Mouse (Mus musculus) heart, embryonic 15.5 days (tissue): ENCODE data around the gene Syn2. TPM values are rescaled to one million over a fixed set of nuclear protein-coding genes. Genes with fewer than 3 reads are reported as not detected.
"Not testable (repeated sequence)": the region's sequence is repeated elsewhere in the genome, so short reads cannot be mapped to it uniquely, and the experiment has no call there.

ENCODE experiments used
- ATAC-seq: fragments of 200-750 bp; cut with Nextera tagmentation; replicated peaks from 2 replicates; pipeline ENCODE4 v1.8.0; 2017; ENCODE audit warnings: low read depth, moderate TSS enrichment; ENCODE audit not compliant: insufficient number of reproducible peaks, insufficient read depth, low FRiP score
- H3K27ac ChIP-seq: fragments of 300-500 bp; sonication (generic); 2 replicates; pipeline ENCODE4 v1.5.1; 2015; ENCODE audit warnings: mild to moderate bottlenecking, inconsistent platforms
- H3K27me3 ChIP-seq: fragments of 300-500 bp; sonication (generic); 2 replicates; pipeline ENCODE4 v1.6.1; 2015; ENCODE audit warnings: inconsistent platforms
- H3K36me3 ChIP-seq: fragments of 300-500 bp; sonication (generic); 2 replicates; pipeline ENCODE4 v1.6.1; 2015; ENCODE audit warnings: mild to moderate bottlenecking, inconsistent platforms
- H3K4me1 ChIP-seq: fragments of 300-500 bp; sonication (generic); replicated peaks from 2 replicates; pipeline ENCODE4 v1.6.1; 2015; ENCODE audit warnings: inconsistent platforms
- H3K4me2 ChIP-seq: fragments of 300-500 bp; sonication (generic); 2 replicates; pipeline ENCODE4 v1.6.1; 2015; ENCODE audit warnings: inconsistent platforms, mild to moderate bottlenecking, moderate library complexity
- H3K4me3 ChIP-seq: fragments of 300-500 bp; sonication (generic); 2 replicates; pipeline ENCODE4 v1.5.1; 2015; ENCODE audit warnings: mild to moderate bottlenecking, inconsistent platforms
- H3K9ac ChIP-seq: fragments of 300-500 bp; sonication (generic); 2 replicates; pipeline ENCODE4 v1.6.1; 2015; ENCODE audit warnings: mild to moderate bottlenecking, inconsistent platforms
- H3K9me3 ChIP-seq: fragments of 300-500 bp; sonication (generic); replicated peaks from 2 replicates; pipeline ENCODE4 v1.6.1; 2016; ENCODE audit warnings: inconsistent platforms
- WGBS: fragments of 180-500 bp; shearing (Covaris S2); methylation state at CpG from one replicate; pipeline ENCODE4 v1.1.7; 2015; ENCODE audit warnings: mixed read lengths; 5-methylcytosine and 5-hydroxymethylcytosine counted together
- polyA plus RNA-seq: library from polyadenylated mRNA; unstranded; fragments of >200 nt; fragmentation: Nextera tagmentation; extraction: Ambion mirVana; gene quantifications from 2 replicates; pipeline ENCODE4 v1.2.1, GENCODE M21; 2015

The Syn2 gene
- polyA plus RNA-seq, 1 experiment from 2014 or later = 1.4 TPM

GRCm38 (mm10) chr6:115230557-115230956 lies 95.9 kb downstream of the Syn2 start:
- Histone ChIP-seq H3K36me3 (no peaks in the 10 kb centered on the region), H3K4me1 (no peaks in the 10 kb centered on the region), H3K9ac (no peak overlapping the region), H3K4me3 (no peak overlapping the region), H3K4me2 (no peak overlapping the region), H3K27ac (no peak overlapping the region), H3K9me3 (no peaks in the 10 kb centered on the region), H3K27me3 (peaks cover 45% of the 10 kb centered on the region)
- no peak for ATAC-seq
- WGBS = 68% methylated on average over 3 of the region's 3 CpGs

- no peaks in the 10 kb centered on the region for H3K9me3 ChIP-seq
- no peaks in the 10 kb centered on the region for H3K4me1 ChIP-seq
- H3K4me2 ChIP-seq = no peak overlapping the region
- 60% methylated on average over 4 of the region's 4 CpGs for WGBS
- no peak overlapping the region for H3K4me3 ChIP-seq
- H3K27me3 ChIP-seq = peaks cover 54% of the 10 kb centered on the region
- ATAC-seq = no peak
- H3K9ac ChIP-seq = no peak overlapping the region
- H3K27ac ChIP-seq = peak overlapping the region; percentile 39; the same call in 1 of the 2 replicates
- no peaks in the 10 kb centered on the region for H3K36me3 ChIP-seq
Measured at GRCm38 (mm10) chr6:115231836-115232235, 97.1 kb downstream of the Syn2 start.

- Histone ChIP-seq H3K36me3 (no peaks in the 10 kb centered on the region), H3K27ac (peak overlapping the region; percentile 39; the same call in 1 of the 2 replicates), H3K4me1 (no peaks in the 10 kb centered on the region), H3K9ac (no peak overlapping the region), H3K4me2 (no peak overlapping the region), H3K27me3 (peaks cover 61% of the 10 kb centered on the region), H3K9me3 (no peaks in the 10 kb centered on the region), H3K4me3 (no peak overlapping the region)
- WGBS = 58% methylated on average over 1 of the region's 1 CpGs
- ATAC-seq = no peak
Measured at GRCm38 (mm10) chr6:115232562-115232961, 97.9 kb downstream of the Syn2 start.

GRCm38 (mm10) chr6:115238031-115239027 lies 103.6 kb downstream of the Syn2 start:
- ATAC-seq = no peak
- Histone ChIP-seq H3K27ac (no peak overlapping the region), H3K4me3 (no peak overlapping the region), H3K4me2 (no peak overlapping the region), H3K4me1 (peaks cover 16% of the 10 kb centered on the region), H3K36me3 (no peaks in the 10 kb centered on the region), H3K9me3 (no peaks in the 10 kb centered on the region), H3K9ac (no peak overlapping the region), H3K27me3 (peaks cover 77% of the 10 kb centered on the region)
- WGBS = 82% methylated on average over 9 of the region's 9 CpGs

- ATAC-seq = no peak
- Histone ChIP-seq H3K9me3 (no peaks in the 10 kb centered on the region), H3K27me3 (peaks cover 77% of the 10 kb centered on the region), H3K9ac (no peak overlapping the region), H3K36me3 (no peaks in the 10 kb centered on the region), H3K4me3 (no peak overlapping the region), H3K4me2 (no peak overlapping the region), H3K27ac (no peak overlapping the region), H3K4me1 (peaks cover 16% of the 10 kb centered on the region)
- 82% methylated on average over 7 of the region's 7 CpGs for WGBS
Measured at GRCm38 (mm10) chr6:115239335-115239734, 104.6 kb downstream of the Syn2 start.

GRCm38 (mm10) chr6:115240431-115240830 lies 105.7 kb downstream of the Syn2 start:
- H3K4me2 ChIP-seq = peak overlapping the region; percentile 14
- H3K9ac ChIP-seq, H3K9me3 ChIP-seq, H3K4me3 ChIP-seq, H3K36me3 ChIP-seq: not testable (repeated sequence)
- peaks cover 77% of the 10 kb centered on the region for H3K27me3 ChIP-seq
- peak overlapping the region; percentile 49 for H3K27ac ChIP-seq
- H3K4me1 ChIP-seq = peaks cover 16% of the 10 kb centered on the region
- WGBS = 8% methylated on average over 2 of the region's 2 CpGs
- ATAC-seq = peak; percentile 70

- H3K27ac ChIP-seq = peak overlapping the region; percentile 18; the same call in 1 of the 2 replicates
- no peaks in the 10 kb centered on the region for H3K9me3 ChIP-seq
- H3K36me3 ChIP-seq = no peaks in the 10 kb centered on the region
- no peak overlapping the region for H3K4me3 ChIP-seq
- peaks cover 16% of the 10 kb centered on the region for H3K4me1 ChIP-seq
- ATAC-seq = peak; percentile 38; the same call in 1 of the 2 replicates
- H3K4me2 ChIP-seq = peak overlapping the region; percentile 6; the same call in 1 of the 2 replicates
- H3K9ac ChIP-seq = no peak overlapping the region
- WGBS = 25% methylated on average over 3 of the region's 3 CpGs
- H3K27me3 ChIP-seq = peaks cover 77% of the 10 kb centered on the region
Measured at GRCm38 (mm10) chr6:115241131-115241699, 106.5 kb downstream of the Syn2 start.

GRCm38 (mm10) chr6:115241939-115242338 lies 107.2 kb downstream of the Syn2 start:
- Histone ChIP-seq H3K36me3 (no peaks in the 10 kb centered on the region), H3K4me2 (no peak overlapping the region), H3K9ac (no peak overlapping the region), H3K4me3 (no peak overlapping the region), H3K27me3 (peaks cover 78% of the 10 kb centered on the region), H3K9me3 (no peaks in the 10 kb centered on the region), H3K4me1 (peaks cover 16% of the 10 kb centered on the region), H3K27ac (no peak overlapping the region)
- ATAC-seq = no peak
- WGBS = 66% methylated on average over 3 of the region's 3 CpGs

GRCm38 (mm10) chr6:115244222-115244621 lies 109.5 kb downstream of the Syn2 start:
- peaks cover 16% of the 10 kb centered on the region for H3K4me1 ChIP-seq
- no peaks in the 10 kb centered on the region for H3K9me3 ChIP-seq
- H3K9ac ChIP-seq = no peak overlapping the region
- no peak overlapping the region for H3K4me2 ChIP-seq
- no peak overlapping the region for H3K27ac ChIP-seq
- no peaks in the 10 kb centered on the region for H3K36me3 ChIP-seq
- H3K27me3 ChIP-seq = peaks cover 78% of the 10 kb centered on the region
- no peak for ATAC-seq
- WGBS = 69% methylated on average over 2 of the region's 2 CpGs
- no peak overlapping the region for H3K4me3 ChIP-seq

- Histone ChIP-seq H3K9ac (no peak overlapping the region), H3K27me3 (peaks cover 87% of the 10 kb centered on the region), H3K4me2 (no peak overlapping the region), H3K27ac (no peak overlapping the region), H3K4me3 (no peak overlapping the region), H3K36me3 (no peaks in the 10 kb centered on the region), H3K9me3 (no peaks in the 10 kb centered on the region), H3K4me1 (peaks cover 11% of the 10 kb centered on the region; the same call in 1 of the 2 replicates)
- no peak for ATAC-seq
- 65% methylated on average over 3 of the region's 3 CpGs for WGBS
Measured at GRCm38 (mm10) chr6:115245500-115246058, 110.9 kb downstream of the Syn2 start.

GRCm38 (mm10) chr6:115251531-115251985 lies 116.9 kb downstream of the Syn2 start:
- ATAC-seq = 0 out of 2 replicates have a peak, but pooled peaks have one; percentile 39
- Histone ChIP-seq H3K36me3 (no peaks in the 10 kb centered on the region), H3K4me1 (peaks cover 6% of the 10 kb centered on the region), H3K27ac (no peak overlapping the region), H3K9ac (no peak overlapping the region), H3K4me3 (peak overlapping the region; percentile 27), H3K27me3 (peaks cover 79% of the 10 kb centered on the region), H3K9me3 (no peaks in the 10 kb centered on the region), H3K4me2 (peak overlapping the region; percentile 58)
- 5% methylated on average over 13 of the region's 13 CpGs for WGBS
